In genomic region chr15:93518143-93518902, GRCm38 (mm10) we compare ENCODE assay signal across 8 mouse cellular contexts.
A peak's percentile ranks its signal among the peaks of the same experiment; 100 is the strongest.
DNase-seq lines count a peak whose midpoint lies in the region; ATAC-seq lines count a peak whose summit lies in the region.

No protein-coding gene starts in this region.

- H3K79me2 ChIP-seq in macrophage (ENCODE audit: inconsistent target) = no peaks in the 10 kb centered on the region

- peak; percentile 5 for DNase-seq in adipocyte (ENCODE audit: low spot score)
- peak; percentile 46 for DNase-seq in embryo, embryonic 10 days (ENCODE audit: low spot score)
- DNase-seq in kidney, postnatal 10 days = peak; percentile 56
- DNase-seq in layer of hippocampus, postnatal 36 days = no peak
- no peak for DNase-seq in thymus, postnatal 0 days (ENCODE audit: low spot score)
- no peak for DNase-seq in right cerebral cortex, postnatal 10 days (ENCODE audit: low spot score in 2 of 2)

- peak overlapping the region; percentile 98 for H3K27ac ChIP-seq in heart, embryonic 15.5 days
- no peak overlapping the region for H3K27ac ChIP-seq in macrophage

- ATAC-seq in heart, embryonic 15.5 days (replicated peaks; ENCODE audit: insufficient number of reproducible peaks, insufficient read depth, low FRiP score, low read depth) = no peak

- H3K4me3 ChIP-seq in heart, embryonic 15.5 days = peak overlapping the region; percentile 80
- peak overlapping the region; percentile 28; the same call in 1 of the 2 replicates for H3K4me3 ChIP-seq in macrophage (ENCODE audit: inconsistent target)

- peak overlapping the region; percentile 66 for H3K4me2 ChIP-seq in heart, embryonic 15.5 days

- no peaks in the 10 kb centered on the region for H3K9me3 ChIP-seq in heart, embryonic 15.5 days (replicated peaks)

- 1% methylated on average over 23 of the region's 23 CpGs for WGBS in heart, embryonic 15.5 days
- 3% methylated on average over 23 of the region's 23 CpGs for WGBS in macrophage (ENCODE audit: missing documents)

- peak overlapping the region; percentile 88 for H3K9ac ChIP-seq in heart, embryonic 15.5 days

- H3K4me1 ChIP-seq in heart, embryonic 15.5 days (replicated peaks) = peaks cover 67% of the 10 kb centered on the region

- no peaks in the 10 kb centered on the region for H3K27me3 ChIP-seq in heart, embryonic 15.5 days

- H3K36me3 ChIP-seq in heart, embryonic 15.5 days = no peaks in the 10 kb centered on the region
- H3K36me3 ChIP-seq in macrophage (ENCODE audit: inconsistent target) = no peaks in the 10 kb centered on the region

Comparison
In these comparisons a context has a peak if more than half of its experiments do, and no peak if none do; other contexts are left out.
1. DNase-seq: peak in adipocyte (single experiment), embryo, embryonic 10 days (single experiment) and kidney, postnatal 10 days (single experiment); none in layer of hippocampus, postnatal 36 days (0 of 2), thymus, postnatal 0 days (single experiment) and right cerebral cortex, postnatal 10 days (0 of 2).